Mouse (Mus musculus): ENCODE results near the gene Fgfr2.
"Not testable (repeated sequence)": the region's sequence is repeated elsewhere in the genome, so short reads cannot be mapped to it uniquely, and the experiment has no call there.

The Fgfr2 gene

DNA sequence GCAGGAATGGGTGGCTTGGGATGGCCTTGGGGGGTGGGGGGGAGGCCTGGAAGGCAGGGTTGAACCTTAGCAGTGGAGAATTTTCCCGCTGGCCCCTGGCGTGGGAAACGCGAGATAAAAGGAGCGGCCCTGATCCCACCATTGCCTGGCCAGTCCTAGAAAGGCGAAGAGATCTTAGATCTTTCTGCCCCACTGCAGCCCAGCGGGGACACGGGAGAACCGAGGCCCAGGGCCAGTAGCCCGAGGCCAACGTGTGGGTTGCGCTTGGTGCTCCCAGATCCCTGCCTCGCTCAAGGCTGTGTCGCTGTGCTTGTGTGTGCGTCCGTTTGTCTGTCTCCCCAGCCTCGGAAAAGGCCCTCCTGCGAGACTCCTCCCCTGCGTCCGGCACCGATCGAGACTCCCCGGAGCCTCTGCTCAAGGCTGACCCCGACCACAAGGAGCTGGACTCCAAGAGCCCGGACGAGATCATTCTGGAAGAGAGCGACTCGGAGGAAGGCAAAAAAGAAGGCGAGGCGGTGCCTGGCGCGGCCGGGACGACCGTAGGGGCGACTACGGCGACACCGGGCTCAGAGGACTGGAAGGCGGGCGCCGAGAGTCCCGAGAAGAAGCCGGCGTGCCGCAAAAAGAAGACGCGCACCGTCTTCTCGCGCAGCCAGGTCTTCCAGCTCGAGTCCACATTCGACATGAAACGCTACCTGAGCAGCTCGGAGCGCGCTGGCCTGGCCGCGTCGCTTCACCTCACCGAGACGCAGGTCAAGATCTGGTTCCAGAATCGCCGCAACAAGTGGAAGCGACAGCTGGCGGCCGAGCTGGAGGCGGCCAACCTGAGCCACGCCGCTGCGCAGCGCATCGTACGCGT, 1579.3 kb downstream of the Fgfr2 start:
- DNase-seq (ENCODE audit: low read depth) = no peak

DNA sequence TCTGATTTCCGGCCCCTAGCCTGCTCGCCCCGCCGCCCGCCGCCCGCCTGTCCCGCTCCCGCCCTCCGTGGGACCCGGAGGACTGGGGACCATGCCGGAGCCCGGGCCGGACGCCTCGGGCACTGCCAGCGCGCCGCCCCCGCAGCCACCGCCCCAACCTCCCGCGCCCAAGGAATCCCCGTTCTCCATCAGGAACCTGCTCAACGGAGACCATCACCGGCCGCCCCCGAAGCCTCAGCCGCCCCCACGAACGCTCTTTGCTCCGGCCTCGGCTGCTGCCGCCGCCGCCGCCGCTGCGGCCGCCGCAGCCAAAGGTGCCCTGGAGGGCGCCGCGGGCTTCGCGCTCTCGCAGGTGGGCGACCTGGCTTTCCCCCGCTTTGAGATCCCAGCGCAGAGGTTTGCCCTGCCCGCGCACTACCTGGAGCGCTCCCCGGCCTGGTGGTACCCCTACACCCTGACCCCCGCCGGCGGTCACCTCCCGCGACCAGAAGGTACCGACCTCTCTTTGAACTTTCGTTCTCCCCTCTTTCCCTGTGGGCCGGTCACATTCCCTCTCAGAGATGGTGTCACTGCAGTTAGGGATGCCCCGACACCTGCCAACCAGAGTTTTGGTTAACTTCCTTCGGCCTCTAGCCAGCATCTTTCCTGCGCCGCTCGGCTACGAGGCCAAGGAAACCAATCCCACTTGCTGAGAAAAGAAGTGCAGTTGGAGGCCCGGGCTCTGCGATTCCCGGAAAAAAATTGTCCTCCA, 1580.1 kb downstream of the Fgfr2 start:
- DNase-seq (ENCODE audit: low read depth) = no peak

DNA sequence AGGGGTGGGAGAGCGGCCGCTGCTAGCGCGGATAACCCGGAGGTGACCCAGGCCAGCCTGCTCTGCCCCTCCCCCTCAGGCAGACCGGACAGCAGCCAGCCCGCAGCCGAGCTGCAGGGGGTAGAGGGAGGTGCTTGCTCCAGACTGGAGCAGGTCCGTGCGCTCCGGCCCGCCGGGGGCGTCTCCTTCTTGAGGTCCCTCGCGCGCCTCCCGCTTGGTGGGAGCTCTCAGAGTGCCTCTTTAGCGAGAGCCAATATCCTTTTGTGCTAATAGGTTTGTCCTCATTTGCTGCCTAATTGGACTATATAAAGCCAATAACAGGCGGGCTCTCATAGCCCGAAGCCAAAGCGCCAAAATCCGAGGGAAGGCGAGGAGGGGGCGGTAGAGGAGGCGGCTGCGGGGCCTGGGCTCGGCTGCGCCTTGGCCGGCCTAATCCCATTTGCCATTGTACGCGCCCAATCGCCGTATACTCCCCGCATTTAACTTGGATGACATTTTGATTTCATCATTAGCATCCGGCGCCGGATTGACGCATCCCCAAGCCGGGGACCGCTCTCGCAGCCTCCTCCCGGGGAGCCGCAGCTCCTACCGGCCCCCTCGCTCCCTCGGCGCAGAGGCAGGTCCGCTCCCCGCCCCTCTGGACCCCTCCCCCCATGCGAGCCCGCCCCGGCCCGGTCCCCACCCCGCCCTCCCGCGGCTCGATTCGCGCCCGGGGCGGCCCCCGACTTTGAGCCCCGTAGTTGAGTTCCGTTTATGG, 1580.9 kb downstream of the Fgfr2 start, which contains the start of gene Hmx3:
Gene Hmx3, plus strand, starts transcription at position 753 of the 757 bp plus-strand sequence.
- DNase-seq (ENCODE audit: low read depth) = no peak

DNA sequence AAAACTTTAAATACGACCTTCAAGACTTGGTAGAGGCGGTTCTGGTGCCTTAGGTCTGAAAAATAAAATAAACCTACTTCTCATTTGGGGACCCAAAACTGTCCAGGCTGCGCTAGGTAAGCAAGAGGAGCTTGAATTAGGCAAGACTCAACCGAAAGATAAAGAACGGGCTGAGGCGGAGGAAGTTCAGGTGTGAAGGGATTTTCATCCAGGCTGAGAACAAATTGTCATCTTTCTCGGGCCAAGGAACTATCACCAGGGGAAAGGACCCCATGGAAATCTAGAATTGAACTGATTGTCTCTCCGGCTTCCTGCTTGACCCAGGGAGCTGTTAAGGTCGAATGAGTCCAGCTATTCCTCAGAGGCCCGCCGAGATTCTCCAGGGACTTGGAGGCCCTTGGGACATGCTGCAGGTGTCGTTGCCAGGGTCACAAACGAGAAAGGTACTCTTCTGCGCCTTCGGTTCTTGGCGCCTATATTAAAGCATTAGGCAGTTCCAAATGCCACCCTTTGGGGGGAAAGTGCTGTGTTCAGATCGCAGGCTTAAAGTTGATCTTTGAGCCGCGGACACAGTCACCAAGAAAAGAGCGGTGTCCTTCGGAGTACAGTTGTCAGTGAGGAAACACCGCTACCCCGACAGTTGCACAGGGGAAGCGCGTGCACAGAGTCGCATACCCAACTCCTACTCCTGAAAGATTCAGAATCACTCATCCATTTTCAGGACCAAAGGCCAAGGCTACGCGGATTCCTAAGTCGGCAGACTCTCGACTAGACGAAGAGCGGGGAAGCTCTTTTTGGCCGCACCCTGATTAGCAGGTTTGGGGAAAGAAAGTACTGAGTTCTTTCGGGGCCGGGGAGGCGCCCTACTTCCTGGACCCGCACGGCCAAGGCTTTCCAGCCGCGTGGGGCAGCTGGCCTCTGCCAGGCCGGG, 1581.7 kb downstream of the Fgfr2 start:
- no peak for DNase-seq (ENCODE audit: low read depth)

DNA sequence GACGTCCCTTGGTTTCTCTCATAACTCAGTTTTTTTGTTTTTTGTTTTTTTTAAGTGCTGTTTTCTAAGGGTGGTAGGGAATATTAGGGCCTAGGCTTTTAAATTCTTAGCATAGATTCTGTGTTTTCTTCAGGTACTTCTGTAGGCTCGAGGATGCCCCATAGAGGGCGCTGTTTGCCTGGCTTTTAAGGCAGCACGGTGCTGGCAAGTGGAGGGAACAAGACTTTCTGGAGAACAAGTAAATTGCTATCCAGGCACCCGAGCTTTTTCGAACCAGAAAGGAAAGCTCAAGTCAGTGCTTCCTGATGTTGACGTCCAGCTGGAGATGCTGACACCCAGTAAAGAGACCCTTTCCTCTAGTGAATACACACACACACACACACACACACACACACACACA, 1583.2 kb downstream of the Fgfr2 start:
- peak; percentile 52 for DNase-seq (ENCODE audit: low read depth)

DNA sequence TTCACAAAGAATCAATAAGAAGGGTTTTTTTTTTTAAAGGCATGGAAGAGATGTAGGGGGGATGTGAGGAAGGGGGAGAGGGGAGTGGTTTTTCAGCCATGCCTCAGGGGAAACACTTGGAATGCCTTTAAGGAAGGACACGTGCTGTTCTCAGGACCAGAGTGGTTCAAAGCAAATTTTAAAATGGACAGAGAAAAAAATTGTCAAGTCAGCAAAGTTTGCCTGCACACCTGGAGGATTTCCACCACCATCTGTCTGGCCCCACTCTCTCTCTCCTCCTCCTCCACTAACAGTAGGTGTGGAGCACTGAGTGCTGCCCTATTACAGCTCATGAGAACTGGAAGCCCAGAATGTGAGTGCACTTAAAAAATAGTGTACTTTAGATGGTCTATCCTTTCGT, 1619.4 kb downstream of the Fgfr2 start:
- DNase-seq (ENCODE audit: low read depth) = no peak

DNA sequence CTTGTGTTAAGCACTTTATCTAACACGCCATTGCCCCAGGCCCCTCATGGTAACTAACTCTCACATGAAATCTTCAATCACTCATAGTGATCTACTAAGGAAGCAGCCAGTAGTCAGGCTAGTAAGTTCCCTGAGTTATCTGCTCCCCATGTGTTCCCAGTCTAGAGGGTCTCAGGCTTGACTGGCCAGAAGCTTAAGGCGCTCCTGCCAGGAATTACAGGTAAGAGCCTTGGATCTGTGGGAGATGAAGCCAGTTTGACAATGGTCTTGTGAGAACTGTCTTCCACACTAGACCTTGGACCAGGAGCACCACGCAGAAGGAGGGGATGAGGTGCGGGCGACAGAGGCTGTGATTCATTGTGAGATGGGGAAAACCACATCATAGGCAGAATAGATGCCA, 1644.7 kb downstream of the Fgfr2 start:
- DNase-seq (ENCODE audit: low read depth) = no peak

DNA sequence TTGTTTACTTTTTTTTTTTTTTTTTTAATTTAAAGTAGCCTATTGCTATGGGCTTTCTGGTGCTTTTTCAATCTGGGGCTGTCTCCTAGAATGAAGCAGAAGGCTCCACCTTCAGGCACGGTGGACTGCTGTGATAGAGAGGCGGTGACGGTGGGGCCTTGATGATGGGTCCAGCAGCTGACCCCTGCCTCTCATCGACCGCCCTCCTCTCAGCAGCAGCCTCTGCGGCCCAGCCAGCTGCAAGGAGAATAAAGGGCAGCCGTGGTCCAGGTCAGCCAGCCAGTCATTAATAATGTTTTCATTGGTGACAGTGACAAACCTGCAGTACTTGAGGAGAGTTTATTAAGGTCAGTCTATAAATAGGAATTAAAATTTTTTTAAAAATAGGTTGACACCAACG, 1646.0 kb downstream of the Fgfr2 start:
- no peak for DNase-seq (ENCODE audit: low read depth)

DNA sequence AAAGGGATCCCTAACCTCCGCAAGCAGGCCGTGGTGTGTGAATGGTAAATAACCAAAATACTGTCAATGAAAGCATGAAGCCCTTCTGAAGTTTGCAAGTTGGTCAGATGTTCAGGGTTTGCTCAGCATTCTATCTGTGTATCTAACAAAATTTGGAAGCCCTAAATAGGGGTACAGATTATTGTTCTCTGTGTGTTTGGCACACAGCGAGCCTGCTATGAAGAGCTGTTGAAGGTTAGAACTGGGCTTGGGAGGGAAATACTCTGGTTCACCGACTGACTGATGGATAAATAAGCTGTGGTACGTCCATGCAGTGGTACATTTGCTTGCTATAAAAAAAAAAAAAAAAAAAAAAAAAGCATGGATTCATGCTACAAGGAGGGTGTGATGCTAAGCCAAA, 1651.6 kb downstream of the Fgfr2 start:
- DNase-seq (ENCODE audit: low read depth) = no peak

DNA sequence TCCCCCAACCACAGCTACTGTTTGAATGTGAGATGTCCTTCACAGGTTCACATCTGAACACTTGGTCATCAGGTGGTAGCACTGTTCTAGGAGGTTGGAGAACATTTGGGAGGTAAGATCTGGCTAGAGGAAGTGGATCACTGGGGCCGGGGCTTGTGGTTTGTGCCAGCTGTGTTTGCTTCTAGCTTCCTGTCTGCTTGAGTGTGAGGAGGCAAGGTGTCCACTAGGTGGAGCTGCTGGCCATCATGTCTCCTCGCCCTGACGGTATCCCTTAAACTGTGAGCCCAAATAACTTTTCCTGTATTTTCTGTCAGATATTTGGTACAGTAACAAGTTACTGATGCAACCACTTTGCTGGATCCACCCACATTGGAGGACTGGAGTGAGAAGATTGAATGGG, 1653.6 kb downstream of the Fgfr2 start:
- peak; percentile 62 for DNase-seq (ENCODE audit: low read depth)

DNA sequence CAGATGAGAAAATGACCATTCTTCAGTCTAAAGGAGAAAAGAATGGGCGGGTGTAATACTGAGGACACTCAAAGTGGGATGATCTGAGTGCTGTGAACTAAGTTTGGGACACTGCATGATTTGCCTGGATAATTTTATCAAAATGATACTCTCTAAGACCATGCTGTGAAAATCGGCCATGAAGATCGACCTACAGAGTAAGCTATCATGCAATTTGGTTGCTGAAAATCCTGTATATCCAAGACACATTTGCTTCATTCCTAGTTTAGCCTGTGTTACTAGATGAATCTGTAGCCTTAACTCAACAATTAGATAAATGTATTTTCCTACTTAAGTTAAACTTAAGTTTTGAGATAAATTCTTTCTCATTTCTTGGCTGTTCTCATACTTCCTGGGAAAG, 1655.8 kb downstream of the Fgfr2 start:
- no peak for DNase-seq (ENCODE audit: low read depth)

DNA sequence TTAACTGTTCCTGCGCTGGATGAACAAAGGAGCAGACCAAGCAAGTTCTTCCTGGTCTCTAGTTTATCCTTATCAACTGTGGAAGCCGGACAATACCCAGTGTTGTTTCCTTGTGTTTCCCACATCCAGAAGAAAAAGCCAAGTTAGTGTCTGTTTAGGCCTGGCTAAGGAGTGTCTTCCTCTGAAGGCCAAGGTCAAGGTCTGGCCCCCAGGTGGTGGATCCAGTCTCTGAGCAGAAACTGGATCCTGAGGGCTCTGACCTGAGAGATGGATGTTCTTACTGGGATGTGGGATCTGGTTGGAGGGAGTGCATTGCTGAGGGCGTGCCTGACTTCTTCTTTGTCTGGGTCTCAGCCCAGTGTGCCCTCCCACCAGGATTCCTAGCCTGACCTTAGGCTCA, 1657.4 kb downstream of the Fgfr2 start:
- no peak for DNase-seq (ENCODE audit: low read depth)

DNA sequence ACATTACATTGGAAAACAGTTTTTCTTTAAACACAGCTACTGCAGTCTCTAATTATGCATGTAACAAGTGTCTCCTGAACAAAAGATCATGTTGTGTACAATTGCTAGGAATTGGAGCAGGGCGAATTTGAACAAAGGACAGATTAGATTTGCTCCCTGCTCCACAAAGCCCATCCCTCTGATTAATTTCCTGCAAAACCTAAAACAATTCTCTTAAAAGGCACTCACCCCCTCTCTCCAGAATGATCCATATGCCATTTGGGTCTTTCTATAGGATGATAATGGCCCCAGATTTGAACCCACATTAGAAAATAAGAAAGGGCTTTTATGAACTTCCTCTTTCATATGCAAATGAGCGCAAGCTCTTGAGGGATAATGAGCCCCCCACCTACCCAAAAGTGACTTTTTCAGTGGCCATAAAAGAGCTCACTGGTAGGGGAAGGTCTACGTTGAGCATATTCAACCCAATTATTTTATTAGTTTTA, 1658.0 kb downstream of the Fgfr2 start:
- DNase-seq (ENCODE audit: low read depth) = no peak

DNA sequence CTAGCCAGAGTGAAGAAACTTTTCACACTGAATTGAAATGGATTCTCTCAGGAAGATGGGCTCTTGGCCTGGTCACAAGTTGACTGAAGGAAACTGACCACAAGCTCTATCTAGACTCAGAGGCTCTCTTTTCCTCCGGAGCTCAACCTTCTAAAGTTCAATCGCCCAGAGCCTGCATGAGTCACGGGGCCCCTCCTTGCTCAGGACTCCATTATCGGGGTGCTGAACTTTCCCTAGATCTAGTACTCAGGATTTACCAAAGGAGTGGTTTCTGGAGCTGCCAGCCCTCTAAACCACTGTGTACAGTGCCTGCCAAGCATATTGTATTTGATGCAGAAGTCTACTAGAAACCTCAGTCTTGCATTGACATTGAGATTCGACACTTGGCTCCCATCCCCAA, 1666.4 kb downstream of the Fgfr2 start:
- no peak for DNase-seq (ENCODE audit: low read depth)

DNA sequence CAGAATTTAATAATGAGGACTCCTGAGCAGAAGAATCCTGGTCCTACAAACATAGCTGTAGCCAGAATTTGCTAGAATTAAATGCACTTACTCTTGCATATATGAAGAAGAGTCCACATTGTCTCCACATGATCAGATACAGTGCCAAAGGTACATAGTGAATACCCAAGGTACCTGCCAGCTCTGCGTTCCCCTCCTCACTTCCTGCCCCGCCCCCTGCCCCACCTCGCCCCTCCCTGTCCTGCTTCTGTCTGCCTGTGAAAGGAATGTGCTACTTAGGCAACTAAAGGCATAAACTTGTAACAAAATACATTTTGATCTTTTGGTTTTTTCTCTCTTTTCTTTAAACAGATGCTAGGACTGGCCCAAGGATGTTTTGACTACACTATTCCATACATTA, 1686.1 kb downstream of the Fgfr2 start:
- DNase-seq (ENCODE audit: low read depth) = no peak

DNA sequence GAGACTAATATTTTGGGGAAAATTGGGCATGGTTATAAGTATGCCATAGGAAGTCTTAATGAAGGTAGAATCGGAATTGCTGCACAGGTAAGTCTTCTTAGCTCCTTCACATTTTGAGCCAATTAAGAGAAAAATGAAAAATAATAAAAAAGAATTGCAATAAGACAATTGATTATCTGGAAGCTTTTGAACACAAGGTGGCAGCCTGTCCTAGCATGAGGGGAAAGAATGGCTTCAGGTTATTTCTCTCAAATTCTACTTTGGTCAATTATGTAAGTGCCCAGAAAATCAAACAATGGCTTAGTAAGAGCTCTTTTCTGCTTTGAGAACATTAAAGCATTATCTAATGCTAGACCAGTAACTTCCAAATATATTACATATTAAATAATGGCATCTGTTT, 1688.9 kb downstream of the Fgfr2 start:
- peak; percentile 18 for DNase-seq (ENCODE audit: low read depth)

DNA sequence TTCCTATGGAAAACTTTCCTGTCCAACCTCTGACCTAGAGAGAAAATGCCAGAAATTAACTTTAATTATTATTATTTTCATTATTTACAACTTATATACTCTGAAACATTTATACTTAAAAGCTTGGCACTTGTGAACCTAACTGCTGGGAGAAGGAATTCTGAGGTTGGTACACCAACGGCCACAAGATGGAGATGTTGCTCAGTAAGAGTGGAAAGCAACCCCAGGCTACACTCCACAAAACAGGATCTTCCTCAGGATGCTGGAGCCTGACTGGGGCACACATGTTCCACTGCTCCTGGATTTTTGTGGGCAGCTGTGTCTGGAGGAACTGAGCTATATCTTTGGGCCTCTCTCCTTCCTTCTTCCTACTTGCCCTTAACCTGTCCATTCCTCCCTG, 1690.9 kb downstream of the Fgfr2 start:
- peak; percentile 50 for DNase-seq (ENCODE audit: low read depth)

DNA sequence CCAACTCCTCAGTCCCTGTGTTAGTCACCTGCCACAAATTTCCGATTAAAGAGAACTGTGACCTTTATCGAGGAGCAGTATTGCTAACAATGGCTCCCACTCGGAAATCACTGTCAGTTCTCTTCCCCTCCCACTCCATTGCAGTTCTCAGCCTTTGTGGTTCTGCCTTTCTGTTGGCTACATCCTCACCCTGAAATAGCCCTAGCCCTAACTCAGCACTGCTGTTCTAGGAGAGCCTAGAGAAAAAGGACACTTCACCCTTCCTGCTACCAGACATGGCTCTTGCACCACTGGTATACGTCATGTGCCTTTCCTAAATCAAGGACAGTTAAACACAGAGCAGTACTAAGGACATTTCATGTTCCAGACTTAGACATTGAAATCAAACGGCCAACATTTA, 1695.8 kb downstream of the Fgfr2 start:
- no peak for DNase-seq (ENCODE audit: low read depth)

DNA sequence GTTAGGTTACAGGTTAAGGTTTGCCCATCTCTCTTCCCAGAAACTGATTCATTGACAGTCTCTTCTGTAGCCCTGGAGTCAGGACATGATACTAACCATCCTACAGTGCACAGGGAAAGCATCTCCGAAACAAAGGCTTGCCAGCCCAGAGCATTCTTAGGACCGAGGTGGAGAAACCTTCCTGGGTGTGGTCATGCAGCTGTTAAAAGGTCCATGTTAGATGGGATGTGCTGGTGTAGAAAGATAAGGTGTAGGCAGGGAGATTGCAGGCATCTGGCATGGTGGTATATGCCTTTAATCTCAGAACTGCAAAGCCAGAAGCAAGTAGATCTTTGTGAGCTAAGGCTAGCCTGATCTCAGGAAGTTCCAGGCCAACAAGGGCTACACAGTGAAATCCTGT, 1698.2 kb downstream of the Fgfr2 start:
- no peak for DNase-seq (ENCODE audit: low read depth)

DNA sequence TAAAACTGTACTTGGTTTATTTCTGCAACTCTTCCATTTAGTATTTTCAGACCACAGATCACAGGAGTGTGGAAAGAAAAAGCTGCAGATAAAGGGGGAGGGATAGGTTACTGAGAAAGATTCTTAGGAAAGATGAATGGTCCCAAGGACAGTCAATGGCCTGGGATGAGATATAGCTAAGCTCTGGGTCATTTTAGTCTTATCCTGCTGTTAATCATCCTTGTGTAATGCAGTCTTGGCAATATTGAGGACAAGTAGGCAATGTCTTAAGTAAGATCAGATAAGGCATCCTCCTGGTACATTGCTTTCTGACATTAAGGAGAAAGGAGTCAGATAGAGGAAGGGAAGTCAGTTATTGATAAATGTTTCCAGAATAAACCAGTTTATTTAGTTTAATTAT, 1705.5 kb downstream of the Fgfr2 start:
- DNase-seq (ENCODE audit: low read depth) = peak; percentile 24

DNA sequence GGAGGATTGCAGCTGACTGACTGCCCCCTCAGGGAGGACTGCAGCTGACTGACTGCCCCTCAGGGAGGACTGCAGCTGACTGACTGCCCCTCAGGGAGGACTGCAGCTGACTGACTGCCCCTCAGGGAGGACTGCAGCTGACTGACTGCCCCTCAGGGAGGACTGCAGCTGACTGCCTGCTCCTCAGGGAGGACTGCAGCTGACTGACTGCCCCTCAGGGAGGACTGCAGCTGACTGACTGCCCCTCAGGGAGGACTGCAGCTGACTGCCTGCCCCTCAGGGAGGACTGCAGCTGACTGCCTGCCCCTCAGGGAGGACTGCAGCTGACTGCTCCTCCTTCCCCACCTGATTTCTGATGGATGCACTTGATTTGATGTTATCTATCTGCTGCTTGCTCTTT, 1706.4 kb downstream of the Fgfr2 start:
- DNase-seq (ENCODE audit: low read depth) = not testable (repeated sequence)

DNA sequence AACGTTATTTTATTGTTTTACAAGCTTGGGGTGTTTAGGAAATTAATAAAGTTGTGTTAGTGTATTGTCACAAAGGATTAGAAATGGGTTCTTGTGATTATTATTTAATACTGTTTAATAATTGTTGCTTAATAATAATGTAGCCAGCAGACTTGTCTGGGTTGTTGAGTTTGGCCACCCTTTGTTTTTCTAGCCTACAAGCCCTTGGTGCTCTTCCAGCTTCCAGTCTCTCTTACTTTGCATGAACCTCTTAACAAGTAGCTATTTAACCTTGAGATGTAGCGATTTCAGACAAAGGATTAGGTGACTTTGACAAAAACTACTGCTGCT, 1711.2 kb downstream of the Fgfr2 start:
- no peak for DNase-seq (ENCODE audit: low read depth)

Data from 416B (cell line).